Mouse (Mus musculus): Measurements from ENCODE around the gene Gm20449.
"Not testable (repeated sequence)": the region's sequence is repeated elsewhere in the genome, so short reads cannot be mapped to it uniquely, and the experiment has no call there.

The Gm20449 gene

GRCm38 (mm10) chr7:41499389-41500049, at the start of gene Gm20449, which contains the start of gene AW146154:
Gene Gm20449 (minus strand): TSS chr7:41499417.
Gene AW146154 (minus strand): TSS chr7:41499890.
- peak; percentile 94 for DNase-seq (ENCODE audit: low read depth)

GRCm38 (mm10) chr7:41512672-41513071, 13.5 kb upstream of the Gm20449 start:
- no peak for DNase-seq (ENCODE audit: low read depth)

DNA sequence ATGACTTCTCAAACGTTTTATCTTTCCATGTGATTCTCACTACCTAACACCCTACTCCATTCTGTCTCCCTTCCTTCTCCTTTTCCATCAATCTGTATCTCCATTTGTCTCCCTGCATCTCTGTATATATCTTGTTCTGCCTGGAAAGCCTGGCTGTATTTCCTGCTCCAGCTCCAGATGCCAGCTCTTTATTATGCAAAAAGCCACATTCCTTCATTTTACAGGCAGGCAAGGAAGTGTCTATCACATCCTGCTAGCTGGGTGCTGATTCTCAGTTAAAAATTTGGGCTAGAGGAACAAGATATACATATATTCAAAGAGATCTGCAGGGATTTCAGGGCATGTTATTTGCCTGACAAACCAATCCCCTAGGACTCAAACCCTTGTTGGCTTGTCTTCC, 13.0 kb upstream of the Gm20449 start:
- DNase-seq (ENCODE audit: low read depth) = no peak

DNA sequence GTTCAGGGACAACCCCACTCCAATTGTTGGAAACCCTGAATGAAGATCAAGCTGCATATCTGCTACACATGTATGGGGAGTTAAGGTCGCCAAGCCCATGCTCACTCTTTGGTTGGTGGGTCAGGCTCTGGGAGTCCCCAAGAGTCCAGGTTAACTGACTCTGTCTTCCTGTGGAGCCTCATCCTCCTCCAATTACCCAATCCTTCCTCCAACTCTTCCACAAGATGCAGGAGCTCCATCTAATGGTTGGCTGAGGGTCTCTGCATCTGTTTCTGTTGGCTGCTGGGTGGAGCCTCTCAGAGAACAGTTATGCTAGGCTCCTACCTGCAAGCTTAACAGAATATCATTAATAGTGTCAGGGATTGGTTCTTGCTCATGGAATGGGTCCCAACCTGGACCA, 3.2 kb upstream of the Gm20449 start:
- DNase-seq (ENCODE audit: low read depth) = no peak

GRCm38 (mm10) chr7:41500151-41500934, 1.1 kb upstream of the Gm20449 start:
- peak; percentile 75 for DNase-seq (ENCODE audit: low read depth)

DNA sequence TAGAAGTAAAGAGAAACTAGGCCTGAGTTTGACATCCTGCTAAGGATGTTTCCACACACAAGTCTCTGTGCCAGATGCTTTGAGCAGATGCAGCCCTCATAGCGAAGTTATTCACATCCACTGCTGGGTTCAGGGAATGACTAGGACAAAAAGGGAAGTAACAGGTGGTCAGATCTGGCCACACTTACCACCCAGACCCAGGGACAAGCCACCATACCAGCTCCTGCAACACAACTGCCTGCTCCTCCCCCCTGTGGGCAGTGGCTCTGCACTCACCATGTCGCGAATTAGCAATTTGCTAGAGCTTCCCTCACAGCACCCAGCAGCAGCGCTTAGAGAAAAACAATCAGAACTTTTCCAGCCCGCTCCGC, 214 bp downstream of the Gm20449 start:
- DNase-seq (ENCODE audit: low read depth) = not testable (repeated sequence)

DNA sequence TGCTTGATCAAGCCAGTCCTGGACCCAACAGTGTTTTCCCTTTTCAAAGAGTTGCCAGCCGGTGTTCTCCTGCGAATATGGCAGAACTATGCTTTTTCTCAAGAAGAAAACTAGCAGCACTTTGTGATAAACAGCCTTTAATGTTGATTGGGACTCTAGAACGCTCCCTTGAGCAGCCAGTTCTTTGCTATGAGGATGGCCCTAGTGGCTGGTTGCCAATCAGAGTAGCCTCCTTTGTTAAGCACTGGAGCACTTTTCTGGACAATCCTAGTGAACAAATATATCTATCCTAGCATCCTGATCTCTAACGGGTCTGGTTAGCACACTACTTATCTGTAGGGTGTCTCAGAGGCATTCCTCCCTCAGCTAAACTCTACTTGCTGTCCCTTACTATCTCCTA, 753 bp downstream of the Gm20449 start:
- peak; percentile 25 for DNase-seq (ENCODE audit: low read depth)

DNA sequence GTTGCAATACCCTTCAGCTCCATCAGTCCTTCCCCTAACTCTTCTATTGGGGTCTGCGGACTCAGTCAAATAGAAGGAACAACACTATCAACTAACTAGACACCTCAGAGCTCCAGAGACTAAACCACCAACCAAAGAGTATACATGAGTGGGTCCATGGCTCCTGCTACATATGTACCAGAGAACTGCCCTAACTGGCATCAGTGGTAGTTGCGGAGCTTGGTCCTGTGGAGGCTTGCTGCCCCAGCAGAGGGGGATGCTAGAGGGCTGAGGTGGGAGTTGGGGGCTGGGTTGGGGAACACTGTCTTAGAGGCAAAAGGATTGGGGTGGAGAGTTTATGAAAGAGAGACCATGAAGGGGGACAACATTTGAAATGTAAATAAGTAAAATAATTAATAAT, 1.3 kb downstream of the Gm20449 start:
- no peak for DNase-seq (ENCODE audit: low read depth)

DNA sequence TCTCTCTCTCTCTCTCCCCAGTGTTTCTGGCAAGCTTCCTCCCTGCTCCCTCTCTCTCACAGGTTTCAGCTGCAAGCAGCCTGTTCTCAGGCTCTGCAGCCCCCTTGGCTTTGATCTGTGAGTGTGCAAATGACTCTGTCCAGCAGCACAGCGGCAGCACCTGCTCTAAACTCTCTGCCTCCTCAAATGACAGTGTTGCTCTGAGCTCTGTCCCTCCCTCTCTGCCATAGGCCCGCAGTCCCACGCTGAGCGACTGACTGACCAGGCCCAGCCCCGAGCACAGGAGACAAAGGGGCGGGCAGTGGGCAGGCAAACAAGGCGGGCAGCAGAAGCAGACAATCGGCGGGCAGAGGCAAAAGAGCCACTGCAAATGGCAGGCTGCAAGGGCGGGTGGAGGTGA, 47.4 kb downstream of the Gm20449 start:
- no peak for DNase-seq (ENCODE audit: low read depth)

DNA sequence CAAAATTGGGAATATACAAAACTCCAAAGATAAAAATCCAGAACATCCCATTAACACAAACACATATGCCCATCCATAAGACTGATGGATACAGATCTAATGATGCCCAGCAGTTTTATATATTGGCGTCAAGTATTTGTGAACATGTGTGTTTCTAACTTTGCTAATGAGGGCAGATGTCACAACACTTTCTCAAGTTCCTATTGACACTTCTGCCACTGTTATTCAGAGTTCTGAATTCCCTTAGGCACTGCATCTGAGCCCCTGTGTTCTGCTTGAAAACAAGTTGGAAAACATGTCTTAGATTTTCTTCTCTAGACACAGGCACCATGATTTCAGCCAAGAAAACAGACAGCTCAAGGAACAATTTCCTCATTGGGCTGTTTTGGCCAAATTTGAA, 50.6 kb downstream of the Gm20449 start, which contains the start of gene Vmn2r57:
Gene Vmn2r57 (minus strand): TSS at position 101 of the 400 bp plus-strand sequence.
- not testable (repeated sequence) for DNase-seq (ENCODE audit: low read depth)

DNA sequence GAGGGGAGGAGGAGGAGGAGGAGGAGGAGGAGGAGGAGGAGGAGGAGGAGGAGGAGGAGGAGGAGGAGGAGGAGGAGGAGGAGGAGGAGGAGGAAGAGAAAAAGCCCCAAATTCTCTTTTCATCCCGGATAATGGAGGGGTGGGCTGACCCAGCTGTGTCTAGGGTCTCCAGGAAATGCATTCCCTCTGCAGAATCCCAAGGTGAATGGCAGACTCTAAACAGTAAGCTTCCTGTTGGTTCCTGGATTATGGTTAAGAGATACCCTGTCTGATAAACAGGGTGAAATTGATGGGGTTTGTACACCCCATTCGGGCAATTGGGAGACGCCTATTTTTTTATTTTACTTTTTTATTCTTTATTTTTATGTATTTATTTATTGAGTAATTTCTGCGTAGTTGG, 105.1 kb downstream of the Gm20449 start:
- DNase-seq (ENCODE audit: low read depth) = no peak

GRCm38 (mm10) chr7:41393048-41393971, 105.9 kb downstream of the Gm20449 start, which contains the start of gene AI987944:
Gene AI987944 (minus strand): TSS chr7:41393379.
- peak; percentile 95 for DNase-seq (ENCODE audit: low read depth)

Data from NIH3T3 (cell line).